In genomic region chr11:75861213-75861612, GRCm38 (mm10) we compare ENCODE assay signal across 9 mouse cellular contexts.
DNase-seq lines count a peak whose midpoint lies in the region; ATAC-seq and TF ChIP-seq lines count a peak whose summit lies in the region.
"Had no signal": no experiment of that assay in that cellular context is flagged by ENCODE, and none has a peak within 500 bp of the region (broad histone marks: within the 10 kb centered on the region; RNA-seq: fewer than 3 reads in every experiment).

No protein-coding gene starts in this region.

- H3K27me3 ChIP-seq in heart, embryonic 15.5 days = no peaks in the 10 kb centered on the region; the same call in 1 of the 2 replicates
- H3K27me3 ChIP-seq in lung, embryonic 14.5 days (ENCODE audit: insufficient read depth, low read length) = no peaks in the 10 kb centered on the region

- H3K9me3 ChIP-seq in heart, embryonic 15.5 days (replicated peaks) = no peaks in the 10 kb centered on the region
- no peaks in the 10 kb centered on the region for H3K9me3 ChIP-seq in lung, embryonic 14.5 days (ENCODE audit: low read depth, low read length)

- TF ChIP-seq CTCF in lung, embryonic 14.5 days (IDR thresholded peaks at IDR 0.05; ENCODE audit: low read depth) = no peak

- 53% methylated on average over 14 of the region's 14 CpGs for WGBS in heart, embryonic 15.5 days
- WGBS in lung, embryonic 14.5 days = 37% methylated on average over 14 of the region's 14 CpGs

- no peak overlapping the region for H3K27ac ChIP-seq in heart, embryonic 15.5 days
- peak overlapping the region; percentile 18; the same call in 1 of the 2 replicates for H3K27ac ChIP-seq in lung, embryonic 14.5 days (ENCODE audit: low read depth)
- H3K27ac ChIP-seq: liver, embryonic 14.5 days had no signal

- DNase-seq in heart, adult 8-10 months (ENCODE audit: low spot score) = no peak
- DNase-seq in urinary bladder, postnatal 14 days (ENCODE audit: low spot score) = peak; percentile 75
- DNase-seq in urinary bladder, postnatal 10 days (ENCODE audit: low spot score) = no peak
- peak; percentile 37 for DNase-seq in lung, embryonic 14.5 days
- DNase-seq in spleen, postnatal 14 days (ENCODE audit: low spot score in 2 of 2) = no peak
- no peak for DNase-seq in layer of hippocampus, adult 18-20 months (ENCODE audit: low spot score in 2 of 2)

- no peaks in the 10 kb centered on the region for H3K36me3 ChIP-seq in heart, embryonic 15.5 days
- no peaks in the 10 kb centered on the region for H3K36me3 ChIP-seq in lung, embryonic 14.5 days (ENCODE audit: insufficient read depth)

- no peak overlapping the region for H3K9ac ChIP-seq in heart, embryonic 15.5 days
- H3K9ac ChIP-seq in lung, embryonic 14.5 days = no peak overlapping the region; the same call in 1 of the 2 replicates
- H3K9ac ChIP-seq: liver, embryonic 14.5 days had no signal

- H3K4me3 ChIP-seq in heart, embryonic 15.5 days = no peak overlapping the region
- no peak overlapping the region for H3K4me3 ChIP-seq in lung, embryonic 14.5 days (ENCODE audit: low read depth, low read length)

- 0 out of 2 replicates have a peak overlapping the region, but pooled peaks have one; percentile 4 for H3K4me2 ChIP-seq in heart, embryonic 15.5 days
- H3K4me2 ChIP-seq in lung, embryonic 14.5 days = no peak overlapping the region; the same call in 1 of the 2 replicates

- no peak for ATAC-seq in heart, embryonic 15.5 days (replicated peaks; ENCODE audit: insufficient number of reproducible peaks, insufficient read depth, low FRiP score, low read depth)
- ATAC-seq in lung, embryonic 14.5 days (ENCODE audit: insufficient read depth) = no peak
- no peak for ATAC-seq in CD4-positive, CD25-positive, alpha-beta regulatory T cell, adult 4 months

- H3K4me1 ChIP-seq in heart, embryonic 15.5 days (replicated peaks) = peaks cover 40% of the 10 kb centered on the region
- peaks cover 22% of the 10 kb centered on the region for H3K4me1 ChIP-seq in lung, embryonic 14.5 days (ENCODE audit: insufficient read depth)

Comparison
In these comparisons a context has a peak if more than half of its experiments do, and no peak if none do; other contexts are left out.
1. DNase-seq: peak in urinary bladder, postnatal 14 days (single experiment) and lung, embryonic 14.5 days (single experiment); none in heart, adult 8-10 months (single experiment), urinary bladder, postnatal 10 days (single experiment), spleen, postnatal 14 days (0 of 2) and layer of hippocampus, adult 18-20 months (0 of 2).